Mouse (Mus musculus) fibroblast of lung, adult 2 months (primary cell): ENCODE data around the gene Apol7c.
A peak's percentile ranks its signal among the peaks of the same experiment; 100 is the strongest.
"Not testable (repeated sequence)": the region's sequence is repeated elsewhere in the genome, so short reads cannot be mapped to it uniquely, and the experiment has no call there.

ENCODE experiments used
- DNase-seq: peaks from one replicate; pipeline ENCODE4 v3.0.0-alpha.2; 2011; ENCODE audit warnings: low read depth

Apol7c gene

GRCm38 (mm10) chr15:77533216-77533615 is at the start of gene Apol7c:
Gene Apol7c, minus strand, starts transcription at chr15:77533316.
- DNase-seq = no peak

GRCm38 (mm10) chr15:77581681-77582080 is 48.6 kb upstream of the Apol7c start:
- DNase-seq = no peak

DNA sequence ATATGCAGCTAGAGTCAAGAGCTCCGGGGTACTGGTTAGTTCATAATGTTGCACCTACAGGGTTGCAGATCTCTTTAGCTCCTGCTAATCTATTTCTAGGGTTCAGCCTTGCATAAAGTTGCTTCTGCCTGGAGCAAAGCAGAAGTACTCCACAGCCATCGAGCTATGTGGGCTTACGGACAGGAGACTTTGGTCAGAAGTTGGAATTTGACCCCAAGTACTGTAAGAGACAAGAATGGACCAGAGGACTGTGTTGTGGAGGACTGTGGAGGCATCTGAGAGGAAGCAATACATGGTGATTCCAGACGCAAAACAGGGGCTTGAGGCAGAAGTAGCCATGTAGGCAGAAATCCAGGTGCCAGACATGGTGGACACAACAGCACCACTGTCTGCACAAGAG is 46.2 kb upstream of the Apol7c start:
- DNase-seq = no peak

DNA sequence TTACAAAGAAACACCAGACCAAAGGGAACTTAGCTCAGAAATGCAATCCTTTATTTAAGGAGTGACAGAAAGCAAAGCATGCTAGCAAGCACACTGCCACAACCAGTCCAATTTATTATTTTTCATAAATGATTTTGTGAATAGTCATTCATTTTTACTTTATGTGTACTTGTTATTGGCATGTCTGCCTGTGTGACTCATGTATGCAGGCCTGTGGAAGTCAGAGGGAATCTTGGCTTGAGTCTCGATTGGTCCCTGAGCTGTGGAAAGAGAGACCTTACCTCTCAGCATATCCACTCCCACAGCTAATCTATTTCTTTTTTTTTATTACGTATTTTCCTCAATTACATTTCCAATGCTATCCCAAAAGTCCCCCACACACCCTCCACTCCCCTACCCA is 45.7 kb upstream of the Apol7c start:
- peak; percentile 27 for DNase-seq

- no peak for DNase-seq
These were observed 30.1 kb upstream of the Apol7c start for GRCm38 (mm10) chr15:77563219-77563618.

GRCm38 (mm10) chr15:77561792-77562191 is 28.7 kb upstream of the Apol7c start, which contains the start of gene 1700025B11Rik:
Gene 1700025B11Rik, minus strand, starts transcription at chr15:77561892.
- DNase-seq = no peak

- DNase-seq = not testable (repeated sequence)
These were observed 6.1 kb upstream of the Apol7c start for GRCm38 (mm10) chr15:77539221-77539620.

DNA sequence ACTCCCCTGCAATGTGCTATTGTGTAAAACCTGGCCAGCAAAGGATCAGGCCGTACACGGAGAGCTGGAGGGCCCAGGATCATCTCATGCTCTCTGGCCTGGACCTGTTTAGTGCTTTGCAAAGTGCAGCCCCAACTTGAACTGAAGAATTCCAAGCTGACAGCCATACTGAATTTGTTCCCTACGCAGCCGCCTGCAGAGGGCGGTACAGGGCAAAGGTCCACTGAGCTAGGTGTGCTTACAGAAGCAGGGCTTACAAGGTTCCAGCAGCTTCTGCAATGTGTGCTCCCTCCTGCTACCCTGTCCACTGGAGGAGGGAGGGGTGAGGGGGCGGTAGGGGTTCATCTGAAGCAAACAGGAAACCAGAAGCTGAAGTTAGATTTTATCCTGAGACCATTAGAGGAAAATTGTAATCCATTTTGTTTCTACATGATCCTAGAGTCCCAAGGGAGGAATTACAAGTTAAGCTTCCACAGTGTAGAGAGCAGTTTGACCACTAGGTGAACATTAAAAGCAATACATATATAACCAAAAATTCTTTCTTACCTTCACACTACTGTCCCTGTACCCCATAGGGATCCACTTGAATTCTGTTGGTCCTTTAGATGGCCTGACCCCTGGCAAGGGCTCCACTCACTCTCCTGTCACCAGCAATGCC is 9.8 kb downstream of the Apol7c start:
- peak; percentile 9 for DNase-seq

- DNase-seq = not testable (repeated sequence)
These were observed 12.5 kb downstream of the Apol7c start for GRCm38 (mm10) chr15:77520596-77520995.

DNA sequence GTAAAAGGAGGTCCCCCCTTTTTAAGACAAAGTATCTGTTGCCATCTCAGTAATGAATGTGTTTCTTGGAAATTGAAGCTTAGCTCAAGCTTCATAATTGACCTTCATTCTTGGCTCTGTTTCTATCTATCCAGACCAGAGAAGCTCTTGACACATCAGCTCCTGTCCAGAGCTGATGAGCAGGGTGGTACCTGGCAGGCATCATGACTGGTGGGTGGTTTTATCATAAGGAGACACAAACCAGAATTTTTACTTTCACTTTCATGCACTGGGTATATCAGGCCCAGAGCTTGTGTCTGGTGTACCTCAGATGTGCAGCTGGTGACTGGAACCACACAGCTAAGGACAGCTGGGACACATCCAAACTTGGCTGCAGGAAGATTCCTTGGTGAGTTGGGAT is 25.1 kb downstream of the Apol7c start, which contains the start of gene Apol11a:
Gene Apol11a, plus strand, starts transcription at position 306 of the 400 bp plus-strand sequence.
- DNase-seq = not testable (repeated sequence)

GRCm38 (mm10) chr15:77494694-77495093 is 38.4 kb downstream of the Apol7c start:
- DNase-seq = not testable (repeated sequence)

DNA sequence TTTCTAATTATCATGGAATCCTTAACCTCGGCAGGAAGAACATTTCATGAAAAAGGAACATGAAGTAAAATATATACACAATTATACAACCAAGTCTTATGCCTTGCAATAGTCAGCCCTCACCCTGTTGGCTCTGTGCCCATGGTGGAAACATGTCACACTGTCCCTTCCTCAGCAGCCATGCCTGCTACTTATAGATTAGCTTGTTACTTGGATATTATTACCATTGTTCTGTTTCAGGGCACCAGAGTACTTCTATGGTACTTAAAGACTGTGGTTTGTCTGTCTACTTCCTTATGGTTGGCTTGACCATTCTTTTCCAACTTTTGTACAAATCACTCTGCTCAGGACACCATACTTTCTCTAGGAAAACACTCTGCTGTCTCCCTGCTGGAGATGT is 39.9 kb downstream of the Apol7c start:
- not testable (repeated sequence) for DNase-seq

DNA sequence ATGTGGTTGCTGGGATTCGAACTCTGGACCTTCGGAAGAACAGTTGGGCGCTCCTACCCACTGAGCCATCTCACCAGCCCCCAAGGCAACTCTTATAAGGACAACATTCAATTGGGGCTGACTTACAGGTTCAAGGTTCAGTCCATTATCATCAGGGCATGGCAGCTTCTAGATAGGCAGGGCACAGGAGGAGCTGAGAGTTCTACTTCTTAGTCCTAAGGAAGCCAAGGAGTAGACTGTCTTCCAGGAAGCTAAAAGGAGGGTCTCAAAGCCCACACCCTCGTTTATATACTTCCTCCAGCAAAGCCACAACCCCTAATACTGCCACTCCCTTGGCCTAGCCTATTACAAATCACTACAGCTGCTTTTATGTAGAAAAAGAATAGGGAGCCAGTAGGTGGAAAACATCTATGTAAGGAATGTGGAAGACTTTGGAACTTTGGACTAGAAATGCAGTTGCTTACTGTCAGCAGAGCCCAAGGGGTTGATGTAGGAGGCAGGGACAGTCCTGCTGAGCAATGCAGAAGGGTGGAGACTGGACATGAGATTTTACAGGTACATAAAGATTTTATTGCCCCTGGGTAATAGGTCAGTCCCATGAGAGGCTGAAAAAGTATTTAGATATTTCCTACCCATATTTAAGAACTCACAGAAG is 50.8 kb downstream of the Apol7c start:
- no peak for DNase-seq

- not testable (repeated sequence) for DNase-seq
These were observed 56.4 kb downstream of the Apol7c start, which contains the start of gene Apol10a for GRCm38 (mm10) chr15:77476693-77477092. Gene Apol10a, plus strand, starts transcription at chr15:77477047.
